Mouse (Mus musculus): ENCODE measurements around the gene Higd1b.

DNA sequence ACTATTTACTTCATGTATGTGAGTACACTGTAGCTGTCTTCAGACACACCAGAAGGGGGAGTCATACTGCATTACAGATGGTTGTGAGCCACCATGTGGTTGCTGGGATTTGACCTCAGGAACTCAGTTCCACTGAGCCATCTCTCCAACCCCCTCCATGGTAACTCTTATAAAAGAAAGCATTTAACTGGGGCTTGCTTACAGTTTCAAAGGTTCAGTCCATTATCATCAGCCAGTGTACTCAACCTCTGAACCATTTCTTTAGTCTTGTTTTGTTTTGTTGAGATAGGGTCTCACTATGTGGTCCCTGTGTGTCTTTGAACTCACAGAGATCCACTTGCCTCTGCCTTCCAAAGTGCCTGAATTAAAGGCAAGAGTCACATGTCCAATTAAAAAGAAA lies 20.8 kb upstream of the Higd1b start:
- TF ChIP-seq POLR2A (IDR thresholded peaks at IDR 0.05; ENCODE audit: extremely low read depth, insufficient read depth, low read length) (no peak), CTCF (IDR thresholded peaks at IDR 0.05; ENCODE audit: extremely low read depth, insufficient read depth, low read length) (no peak)

Measured in cortical plate, adult 2 months (tissue).